Mouse (Mus musculus) large intestine, adult 2 months (tissue): Measurements from ENCODE around the gene Slc38a1. TPM values are rescaled to one million over a fixed set of nuclear protein-coding genes. Genes with fewer than 3 reads are reported as not detected.

Source experiments
- polyA plus RNA-seq: library from polyadenylated mRNA; depleted of rRNA; stranded (reverse); fragments of >200 nt; gene quantifications from 2 replicates; pipeline ENCODE4 v1.2.3, GENCODE M21; 2012; rRNA removed

The Slc38a1 gene
- polyA plus RNA-seq, 1 experiment = 17.3 TPM

Other genes with a start within 250 kb of the Slc38a1 start
- 11.6 and 16.5 TPM in 2 replicates for gene Scaf11, start 182.1 kb downstream of the Slc38a1 start, polyA plus RNA-seq
- gene Slc38a2, start 56.8 kb upstream of the Slc38a1 start, polyA plus RNA-seq = 26.3 and 32.8 TPM in 2 replicates